Mouse (Mus musculus) testis, adult 2 months (tissue): ENCODE data around the gene Gm11595. TPM values are rescaled to one million over a fixed set of nuclear protein-coding genes. Genes with fewer than 3 reads are reported as not detected.

ENCODE experiments used
- H3K27ac ChIP-seq: fragments of 200-500 bp; 2 replicates; pipeline ENCODE4 v1.5.1; 2012; ENCODE audit warnings: low read depth, low read length; ENCODE audit not compliant: control insufficient read depth, insufficient read depth
- H3K27me3 ChIP-seq: fragments of 200-500 bp; 2 replicates; pipeline ENCODE4 v1.6.1; 2012; ENCODE audit warnings: mild to moderate bottlenecking, low read length, moderate library complexity; ENCODE audit not compliant: control insufficient read depth, insufficient read depth
- H3K36me3 ChIP-seq: fragments of 200-500 bp; 2 replicates; pipeline ENCODE4 v1.6.1; 2012; ENCODE audit warnings: mild to moderate bottlenecking, low read length; ENCODE audit not compliant: control insufficient read depth, insufficient read depth
- H3K4me1 ChIP-seq: fragments of 200-500 bp; 2 replicates; pipeline ENCODE4 v1.6.1; 2012; ENCODE audit warnings: low read length; ENCODE audit not compliant: control insufficient read depth, insufficient read depth
- H3K4me3 ChIP-seq: fragments of 200-500 bp; 2 replicates; pipeline ENCODE4 v1.5.1; 2012; ENCODE audit warnings: low read depth, mild to moderate bottlenecking, low read length, moderate library complexity, mixed read lengths; ENCODE audit not compliant: control insufficient read depth
- CTCF ChIP-seq: fragments of 200-500 bp; IDR thresholded peaks from 2 replicates; pipeline ENCODE4 v1.5.1; 2012; ENCODE audit warnings: low read depth, mild to moderate bottlenecking, inconsistent platforms, low read length, moderate library complexity; ENCODE audit not compliant: control insufficient read depth, insufficient read depth, insufficient replicate concordance
- POLR2A ChIP-seq: fragments of 200-500 bp; IDR thresholded peaks from 2 replicates; pipeline ENCODE4 v1.6.1; 2012; ENCODE audit warnings: low read depth, mild to moderate bottlenecking, inconsistent platforms, low read length, moderate library complexity; ENCODE audit not compliant: control insufficient read depth
- polyA plus RNA-seq: library from polyadenylated mRNA; depleted of rRNA; stranded (reverse); fragments of >200 nt; gene quantifications from 2 replicates; pipeline ENCODE4 v1.2.3, GENCODE M21; 2012; rRNA removed

Gene Gm11595
- polyA plus RNA-seq, 1 experiment = not detected

DNA sequence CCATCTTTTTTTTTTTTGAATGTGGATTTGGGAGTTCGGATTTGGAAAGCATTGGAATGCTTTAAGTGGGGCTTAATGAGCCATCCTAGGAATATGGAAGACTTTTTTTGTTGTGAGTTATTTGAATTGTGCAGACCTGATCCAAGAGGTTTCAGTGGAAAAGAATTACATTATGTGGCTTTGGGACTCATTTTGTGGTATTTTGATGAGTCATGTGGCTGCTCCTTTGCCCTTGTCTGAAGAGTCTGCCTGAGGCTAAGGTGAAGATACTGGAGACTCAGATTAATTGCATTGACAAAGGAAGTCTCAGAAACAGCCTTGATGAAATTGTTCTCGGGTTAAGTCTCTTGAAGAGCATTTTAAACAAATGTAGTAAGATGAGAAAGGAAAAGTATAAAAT lies 4.3 kb downstream of the Gm11595 start:
- H3K36me3 ChIP-seq = no peaks in the 10 kb centered on the region
- H3K27me3 ChIP-seq = no peaks in the 10 kb centered on the region
- H3K4me1 ChIP-seq = no peaks in the 10 kb centered on the region
- TF ChIP-seq POLR2A = no peak
- TF ChIP-seq CTCF = no peak
- H3K27ac ChIP-seq = no peak overlapping the region
- no peak overlapping the region for H3K4me3 ChIP-seq

DNA sequence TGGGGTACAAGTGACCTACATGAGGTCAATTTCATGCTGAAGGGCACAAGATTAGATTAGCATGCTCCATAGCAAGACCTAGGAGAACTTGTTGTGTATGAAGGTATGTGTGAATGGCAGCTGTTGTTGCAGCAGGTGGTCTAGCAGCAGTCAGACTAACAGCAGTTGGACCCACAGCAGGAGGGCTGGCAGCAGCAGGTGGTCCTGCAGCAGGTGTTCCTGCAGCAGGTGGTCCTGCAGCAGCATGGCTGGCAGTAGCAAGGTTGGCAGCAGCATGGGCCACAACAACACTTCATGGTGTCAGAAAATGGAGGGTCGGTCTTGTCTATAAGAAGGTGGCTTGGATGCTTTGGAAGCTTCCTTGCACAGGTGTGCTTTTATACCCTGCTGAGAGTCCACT lies 13.8 kb downstream of the Gm11595 start:
- H3K36me3 ChIP-seq = no peaks in the 10 kb centered on the region
- H3K4me3 ChIP-seq = no peak overlapping the region
- no peaks in the 10 kb centered on the region for H3K27me3 ChIP-seq
- TF ChIP-seq POLR2A (no peak), CTCF (no peak)
- no peak overlapping the region for H3K27ac ChIP-seq
- no peaks in the 10 kb centered on the region for H3K4me1 ChIP-seq

DNA sequence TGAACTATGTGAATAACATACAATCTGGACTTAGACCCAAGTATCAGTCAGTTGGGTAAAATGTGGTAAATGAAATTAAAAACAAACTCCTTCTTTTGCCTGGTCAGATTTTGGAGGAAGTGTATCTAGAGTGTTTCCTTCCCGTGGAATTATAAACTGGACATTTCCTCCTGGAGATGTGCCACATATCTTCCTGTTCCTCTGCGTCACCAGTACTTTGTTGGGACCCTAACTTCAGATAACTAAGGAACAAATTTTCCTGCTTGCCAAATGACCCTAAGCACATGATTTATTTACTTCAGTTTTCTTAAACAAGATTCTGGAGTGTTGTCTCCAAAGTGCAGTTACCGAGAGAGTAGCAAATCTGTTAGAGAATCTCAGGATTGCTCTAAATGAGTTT lies 28.7 kb downstream of the Gm11595 start:
- no peaks in the 10 kb centered on the region for H3K4me1 ChIP-seq
- TF ChIP-seq CTCF (no peak), POLR2A (no peak)

DNA sequence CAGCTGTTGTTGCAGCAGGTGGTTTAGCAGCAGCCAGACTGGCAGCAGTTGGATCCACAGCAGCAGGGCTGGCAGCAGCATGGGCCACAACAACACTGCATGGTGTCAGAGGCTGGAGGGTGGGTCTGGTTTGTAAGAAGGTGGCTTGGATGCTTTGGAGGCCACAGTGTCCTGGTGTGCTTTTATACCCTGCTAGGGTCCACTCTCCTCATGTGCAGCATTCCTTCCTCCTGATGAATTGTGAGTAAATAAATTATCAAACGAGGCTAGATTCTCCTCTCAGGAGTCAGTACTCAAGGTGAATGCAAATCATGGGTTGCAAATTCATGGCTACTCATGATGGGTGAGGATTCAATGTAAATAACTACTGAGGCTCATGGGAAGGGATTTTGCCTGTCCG lies 38.5 kb downstream of the Gm11595 start, which contains the start of gene Gm14180:
Gene Gm14180, minus strand, starts transcription at position 101 of the 400 bp plus-strand sequence.
- Histone ChIP-seq H3K4me3 (no peak within 1 kb of the TSS), H3K27ac (no peak within 1 kb of the TSS), H3K27me3 (no peaks in the 10 kb centered on the region), H3K4me1 (no peaks in the 10 kb centered on the region), H3K36me3 (no peaks in the 10 kb centered on the region)
- TF ChIP-seq CTCF (no peak), POLR2A (no peak)

More for the DNA sequence above, 28.7 kb downstream of the Gm11595 start:
- Histone ChIP-seq H3K27me3 (no peaks in the 10 kb centered on the region), H3K36me3 (no peaks in the 10 kb centered on the region), H3K27ac (no peak overlapping the region), H3K4me3 (no peak overlapping the region)

DNA sequence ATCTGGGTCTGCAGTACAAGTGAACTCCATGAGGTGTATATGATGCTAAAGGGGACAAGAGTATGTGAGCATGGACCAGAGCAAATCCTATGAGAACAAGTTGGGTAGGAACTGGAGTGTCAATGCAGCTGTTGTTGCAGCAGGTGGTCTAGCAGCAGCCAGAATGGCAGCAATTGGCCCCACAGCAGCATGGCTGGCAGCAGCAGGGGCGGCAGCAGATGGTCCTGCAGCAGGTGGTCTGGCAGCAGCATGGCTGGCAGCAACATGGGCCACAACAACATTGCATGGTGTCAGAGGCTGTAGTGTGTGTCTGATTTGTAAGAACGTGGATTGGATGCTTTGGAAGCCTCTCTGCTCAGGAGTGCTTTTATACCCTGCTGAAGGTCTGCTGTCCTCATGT lies 48.7 kb downstream of the Gm11595 start:
- Histone ChIP-seq H3K36me3 (no peaks in the 10 kb centered on the region), H3K27me3 (no peaks in the 10 kb centered on the region), H3K4me1 (no peaks in the 10 kb centered on the region), H3K4me3 (no peak overlapping the region), H3K27ac (no peak overlapping the region)
- TF ChIP-seq CTCF (no peak), POLR2A (no peak)

Other genes starting within 250 kb of the Gm11595 start
- not detected in 2 replicates for gene Krt40, start 229.8 kb downstream of the Gm11595 start, polyA plus RNA-seq
- gene Krtap3-3, start 222.0 kb downstream of the Gm11595 start, polyA plus RNA-seq = not detected in 2 replicates
- not detected in 2 replicates for gene Krtap3-2, start 216.1 kb downstream of the Gm11595 start, polyA plus RNA-seq
- not detected in 2 replicates for gene Gm11939, start 213.4 kb downstream of the Gm11595 start, polyA plus RNA-seq
- 0.48 TPM in 1 of 2 replicates, not detected in the other for gene Krtap3-1, start 206.3 kb downstream of the Gm11595 start, polyA plus RNA-seq
- gene Krtap1-5, start 191.9 kb downstream of the Gm11595 start, polyA plus RNA-seq = not detected in 2 replicates
- gene Krtap1-4, start 189.3 kb downstream of the Gm11595 start, polyA plus RNA-seq = not detected in 2 replicates
- 0.12 TPM in 1 of 2 replicates, not detected in the other for gene Krtap1-3, start 181.6 kb downstream of the Gm11595 start, polyA plus RNA-seq
- gene Krtap9-3, start 174.8 kb downstream of the Gm11595 start, polyA plus RNA-seq = not detected in 2 replicates
- not detected in 2 replicates for gene Gm11938, start 169.6 kb downstream of the Gm11595 start, polyA plus RNA-seq
- not detected in 2 replicates for gene Gm11937, start 162.7 kb downstream of the Gm11595 start, polyA plus RNA-seq
- gene Krtap2-4, start 158.1 kb downstream of the Gm11595 start, polyA plus RNA-seq = 0.13 and 0.26 TPM in 2 replicates
- gene Gm11562, start 152.5 kb downstream of the Gm11595 start, polyA plus RNA-seq = not detected in 2 replicates
- not detected in 2 replicates for gene Krtap4-1, start 144.7 kb downstream of the Gm11595 start, polyA plus RNA-seq
- gene Krtap4-2, start 137.8 kb downstream of the Gm11595 start, polyA plus RNA-seq = not detected in 2 replicates
- gene Krtap4-7, start 128.8 kb downstream of the Gm11595 start, polyA plus RNA-seq = not detected in 2 replicates
- not detected in 2 replicates for gene Gm11555, start 122.7 kb downstream of the Gm11595 start, polyA plus RNA-seq
- not detected in 2 replicates for gene Gm11563, start 114.0 kb downstream of the Gm11595 start, polyA plus RNA-seq
- 0.15 TPM in 1 of 2 replicates, not detected in the other for gene Krtap4-6, start 107.0 kb downstream of the Gm11595 start, polyA plus RNA-seq
- not detected in 2 replicates for gene Gm14190, start 82.2 kb downstream of the Gm11595 start, polyA plus RNA-seq
- not detected in 2 replicates for gene Gm14180, start 38.6 kb downstream of the Gm11595 start, polyA plus RNA-seq
- not detected in 2 replicates for gene Krtap4-8, start 7.8 kb upstream of the Gm11595 start, polyA plus RNA-seq
- not detected in 2 replicates for gene Krtap4-9, start 12.3 kb upstream of the Gm11595 start, polyA plus RNA-seq
- gene Gm11596, start 20.6 kb upstream of the Gm11595 start, polyA plus RNA-seq = not detected in 2 replicates
- not detected in 2 replicates for gene Gm11569, start 26.0 kb upstream of the Gm11595 start, polyA plus RNA-seq
- not detected in 2 replicates for gene Gm11554, start 31.5 kb upstream of the Gm11595 start, polyA plus RNA-seq
- 0.14 and 0.28 TPM in 2 replicates for gene Krtap4-13, start 37.0 kb upstream of the Gm11595 start, polyA plus RNA-seq
- 0.22 and 0.34 TPM in 2 replicates for gene Gm11564, start 42.8 kb upstream of the Gm11595 start, polyA plus RNA-seq
- gene 2300003K06Rik, start 65.2 kb upstream of the Gm11595 start, polyA plus RNA-seq = not detected in 2 replicates
- gene Krtap4-16, start 78.7 kb upstream of the Gm11595 start, polyA plus RNA-seq = not detected in 2 replicates
- gene Gm11568, start 85.0 kb upstream of the Gm11595 start, polyA plus RNA-seq = not detected in 2 replicates
- not detected in 2 replicates for gene Gm11559, start 91.6 kb upstream of the Gm11595 start, polyA plus RNA-seq
- gene Krtap9-1, start 100.5 kb upstream of the Gm11595 start, polyA plus RNA-seq = not detected in 2 replicates
- not detected in 2 replicates for gene Gm11567, start 106.3 kb upstream of the Gm11595 start, polyA plus RNA-seq
- gene Krtap31-1, start 135.0 kb upstream of the Gm11595 start, polyA plus RNA-seq = not detected in 2 replicates
- gene Gm11565, start 141.8 kb upstream of the Gm11595 start, polyA plus RNA-seq = 3.6 and 3.9 TPM in 2 replicates
- gene Krtap31-2, start 163.4 kb upstream of the Gm11595 start, polyA plus RNA-seq = not detected in 2 replicates
- not detected in 2 replicates for gene Krtap9-5, start 175.6 kb upstream of the Gm11595 start, polyA plus RNA-seq
- 0.24 TPM in 1 of 2 replicates, not detected in the other for gene Krtap29-1, start 206.1 kb upstream of the Gm11595 start, polyA plus RNA-seq
- 0.06 and 0.12 TPM in 2 replicates for gene Krtap16-1, start 213.7 kb upstream of the Gm11595 start, polyA plus RNA-seq
- gene Krtap17-1, start 221.1 kb upstream of the Gm11595 start, polyA plus RNA-seq = 1.8 and 2.0 TPM in 2 replicates
- not detected in 2 replicates for gene Krt33a, start 243.3 kb upstream of the Gm11595 start, polyA plus RNA-seq